Mouse (Mus musculus) thymus, adult 2 months (tissue): Measurements from ENCODE around the gene Pop5. TPM values are rescaled to one million over a fixed set of nuclear protein-coding genes. Genes with fewer than 3 reads are reported as not detected.

Experiments
- DNase-seq: peaks from one replicate; pipeline ENCODE4 v3.0.0; 2021
- H3K27ac ChIP-seq: fragments of 200-500 bp; 2 replicates; pipeline ENCODE4 v1.5.1; 2012; ENCODE audit warnings: low read length, control low read depth; ENCODE audit not compliant: control insufficient read depth, insufficient read depth
- H3K27me3 ChIP-seq: fragments of 200-500 bp; 2 replicates; pipeline ENCODE4 v1.6.1; 2012; ENCODE audit warnings: mild to moderate bottlenecking, low read length, moderate library complexity, mixed read lengths; ENCODE audit not compliant: control insufficient read depth, insufficient read depth
- H3K36me3 ChIP-seq: fragments of 200-500 bp; 2 replicates; pipeline ENCODE4 v1.6.1; 2012; ENCODE audit warnings: mild to moderate bottlenecking, low read length, moderate library complexity; ENCODE audit not compliant: control insufficient read depth, insufficient read depth
- H3K4me1 ChIP-seq: fragments of 200-500 bp; replicated peaks from 2 replicates; pipeline ENCODE4 v1.6.1; 2012; ENCODE audit warnings: low read length; ENCODE audit not compliant: control insufficient read depth, insufficient read depth
- H3K4me3 ChIP-seq: fragments of 200-500 bp; 2 replicates; pipeline ENCODE4 v1.5.1; 2012; ENCODE audit warnings: mild to moderate bottlenecking, low read length, control low read depth, moderate library complexity; ENCODE audit not compliant: control insufficient read depth, insufficient read depth
- CTCF ChIP-seq: fragments of 200-500 bp; IDR thresholded peaks from 2 replicates; pipeline ENCODE4 v1.5.1; 2012; ENCODE audit warnings: mild to moderate bottlenecking, control low read depth, low read length, moderate library complexity, borderline replicate concordance; ENCODE audit not compliant: control insufficient read depth, poor library complexity, insufficient read depth; ENCODE audit errors: extremely low read depth
- POLR2A ChIP-seq: fragments of 200-500 bp; IDR thresholded peaks from 2 replicates; pipeline ENCODE4 v1.6.1; 2012; ENCODE audit warnings: mild to moderate bottlenecking, low read length, control low read depth, moderate library complexity; ENCODE audit not compliant: control insufficient read depth, poor library complexity, insufficient read depth; ENCODE audit errors: extremely low read depth
- WGBS: fragments of 180-500 bp; shearing (Covaris S2); methylation state at CpG from one replicate; pipeline ENCODE4 v1.1.7; 2018; 5-methylcytosine and 5-hydroxymethylcytosine counted together
- polyA plus RNA-seq: library from polyadenylated mRNA; depleted of rRNA; stranded (reverse); fragments of >200 nt; gene quantifications from 2 replicates; pipeline ENCODE4 v1.2.3, GENCODE M21; 2012

Gene Pop5
- polyA plus RNA-seq, 1 experiment: 166 TPM

DNA sequence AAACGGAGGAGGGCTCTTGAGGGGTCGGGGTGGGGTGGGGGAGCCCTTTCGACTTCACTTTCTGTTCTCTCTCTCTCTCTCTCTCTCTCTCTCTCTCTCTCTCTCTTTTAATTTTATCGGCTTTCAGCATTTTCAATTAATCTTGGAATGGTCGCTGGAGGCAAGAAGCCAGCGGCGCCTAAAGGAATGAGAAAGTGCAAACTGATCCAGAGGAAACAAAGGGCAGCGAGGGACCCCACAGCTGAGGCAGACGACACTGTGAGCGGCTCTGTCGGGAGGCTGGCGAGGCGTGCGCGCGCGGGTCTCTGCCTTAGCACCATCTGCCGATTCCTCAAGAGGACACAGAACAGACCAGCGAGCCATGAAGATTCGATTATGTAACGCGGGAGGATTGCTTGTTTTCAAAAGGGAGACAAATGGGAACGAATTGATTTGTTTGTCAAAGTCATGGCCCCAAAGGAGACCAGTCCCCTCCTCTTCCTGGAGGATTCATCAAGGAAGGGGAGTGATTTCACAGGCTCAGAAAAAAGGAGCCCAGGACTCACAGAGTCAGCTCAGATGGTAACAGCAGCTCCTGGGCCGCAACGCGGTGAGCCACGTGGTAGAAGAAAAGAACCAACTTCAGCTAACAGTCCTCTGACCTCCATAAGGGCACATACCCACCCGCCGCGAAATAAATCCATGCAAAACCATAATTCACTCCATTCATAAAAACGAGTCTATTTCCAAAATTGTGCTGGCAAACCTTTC lies 30.9 kb upstream of the Pop5 start:
- H3K4me3 ChIP-seq: no peak overlapping the region
- DNase-seq: no peak
- H3K27ac ChIP-seq: no peak overlapping the region
- H3K27me3 ChIP-seq: peaks cover 10% of the 10 kb centered on the region; the same call in 1 of the 2 replicates
- TF ChIP-seq POLR2A: no peak
- no peaks in the 10 kb centered on the region for H3K36me3 ChIP-seq
- WGBS: 3% methylated on average over 31 of the region's 31 CpGs
- H3K4me1 ChIP-seq: peaks cover 10% of the 10 kb centered on the region

DNA sequence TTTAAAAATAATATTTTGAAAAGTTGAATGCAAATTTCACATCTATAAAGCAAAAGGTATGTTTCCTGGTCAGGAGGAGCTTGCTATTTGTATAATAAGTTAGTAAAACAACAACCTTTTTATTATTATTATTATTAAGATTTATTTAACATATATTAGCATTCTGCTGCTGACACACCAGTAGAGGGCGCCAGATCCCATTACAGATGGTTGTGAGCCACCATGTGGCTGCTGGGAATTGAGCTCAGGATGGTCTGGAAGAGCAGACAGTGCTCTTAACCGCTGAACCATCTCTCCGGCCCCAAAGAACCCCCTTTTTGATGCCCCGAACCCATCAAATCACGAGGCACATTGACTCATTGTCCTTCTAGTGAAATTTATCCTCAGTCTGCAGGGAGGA lies 28.4 kb upstream of the Pop5 start:
- Histone ChIP-seq H3K36me3 (no peaks in the 10 kb centered on the region), H3K27me3 (peaks cover 10% of the 10 kb centered on the region; the same call in 1 of the 2 replicates), H3K4me3 (no peak overlapping the region), H3K4me1 (peaks cover 10% of the 10 kb centered on the region), H3K27ac (no peak overlapping the region)
- no peak for TF ChIP-seq POLR2A
- TF ChIP-seq CTCF: no peak
- DNase-seq: no peak
- 67% methylated on average over 5 of the region's 5 CpGs for WGBS

DNA sequence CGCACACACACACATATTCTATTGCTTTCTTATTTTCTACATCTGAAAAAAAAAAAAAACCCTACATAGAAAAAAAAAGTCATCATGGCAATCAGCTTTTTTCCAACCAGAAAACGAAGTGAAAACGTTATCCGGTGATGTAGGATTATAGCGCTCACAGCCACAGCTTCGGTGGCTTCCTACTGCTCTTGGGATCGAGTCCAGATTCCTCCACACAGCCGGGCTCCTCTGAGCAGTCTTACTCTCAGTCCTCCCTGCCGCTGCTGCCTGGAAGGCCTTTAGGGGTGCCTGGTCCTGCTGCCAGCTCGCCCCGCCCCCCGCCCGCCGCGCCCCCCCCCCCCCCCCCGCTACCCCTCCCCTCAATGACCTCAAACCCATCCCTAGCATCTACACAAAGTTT lies 27.7 kb upstream of the Pop5 start:
- DNase-seq: no peak
- peaks cover 10% of the 10 kb centered on the region for H3K4me1 ChIP-seq
- TF ChIP-seq POLR2A (no peak), CTCF (no peak)
- no peak overlapping the region for H3K27ac ChIP-seq
- H3K27me3 ChIP-seq: peaks cover 10% of the 10 kb centered on the region; the same call in 1 of the 2 replicates
- H3K36me3 ChIP-seq: no peaks in the 10 kb centered on the region
- 32% methylated on average over 11 of the region's 16 CpGs for WGBS
- H3K4me3 ChIP-seq: no peak overlapping the region

DNA sequence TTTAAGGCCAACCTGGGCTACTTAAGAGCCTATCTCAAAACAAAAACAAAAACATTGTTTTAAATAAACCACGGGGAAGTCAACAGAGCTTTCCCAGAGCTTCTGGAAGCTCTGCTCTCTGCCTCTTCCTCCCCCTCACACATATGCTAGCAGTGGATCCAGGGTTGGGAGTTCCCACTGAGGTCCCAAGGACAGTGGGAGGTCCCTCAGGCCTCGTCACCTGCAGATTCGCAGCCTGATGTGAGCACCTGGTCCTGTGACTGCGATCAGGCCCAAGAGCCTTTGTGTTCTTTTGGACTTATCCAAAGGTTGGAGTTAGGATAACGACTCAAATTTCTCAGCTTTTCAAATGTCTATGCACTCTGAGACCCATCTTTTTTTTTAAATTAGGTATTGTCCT lies 27.0 kb upstream of the Pop5 start:
- Histone ChIP-seq H3K27me3 (peaks cover 10% of the 10 kb centered on the region; the same call in 1 of the 2 replicates), H3K27ac (no peak overlapping the region), H3K36me3 (no peaks in the 10 kb centered on the region), H3K4me1 (peaks cover 10% of the 10 kb centered on the region), H3K4me3 (no peak overlapping the region)
- no peak for DNase-seq
- TF ChIP-seq POLR2A (no peak), CTCF (no peak)
- 90% methylated on average over 5 of the region's 5 CpGs for WGBS

DNA sequence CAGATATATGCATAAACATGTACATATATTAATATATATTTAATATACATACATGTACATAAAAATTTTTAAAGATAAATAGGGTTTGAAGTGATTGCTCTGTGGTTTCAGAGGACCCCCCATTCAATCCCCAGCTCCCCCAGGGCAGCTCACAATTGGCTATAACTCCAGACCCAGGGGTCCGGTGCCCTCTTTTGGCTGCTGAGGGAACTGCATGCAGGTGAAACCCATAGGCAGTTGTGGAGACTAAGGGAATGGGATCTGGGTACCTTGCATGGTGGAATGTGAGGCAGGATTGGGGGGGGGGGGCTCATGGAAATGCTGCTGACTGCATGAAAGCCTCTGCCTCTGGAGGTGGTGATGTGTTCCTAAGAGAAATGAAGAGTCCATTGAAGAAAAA lies 25.3 kb upstream of the Pop5 start:
- Histone ChIP-seq H3K27ac (no peak overlapping the region), H3K4me1 (no peaks in the 10 kb centered on the region), H3K27me3 (peaks cover 2% of the 10 kb centered on the region; the same call in 1 of the 2 replicates), H3K36me3 (no peaks in the 10 kb centered on the region), H3K4me3 (no peak overlapping the region)
- TF ChIP-seq CTCF: peak; percentile 68; the same call in 1 of the 2 replicates
- no peak for TF ChIP-seq POLR2A
- DNase-seq: peak; percentile 66
- WGBS: 10% methylated on average over 1 of the region's 1 CpGs

- H3K36me3 ChIP-seq: no peaks in the 10 kb centered on the region
- H3K4me3 ChIP-seq: no peak overlapping the region
- no peak overlapping the region for H3K27ac ChIP-seq
- whole genome bisulfite sequencing: 92% methylated on average over 9 of the region's 9 CpGs
- TF ChIP-seq CTCF (no peak), POLR2A (no peak)
- no peaks in the 10 kb centered on the region for H3K4me1 ChIP-seq
- H3K27me3 ChIP-seq: peaks cover 2% of the 10 kb centered on the region; the same call in 1 of the 2 replicates
- DNase-seq: no peak
Observed at GRCm38 (mm10) chr5:115212451-115212850, 23.2 kb upstream of the Pop5 start.
